Mouse (Mus musculus): ENCODE data around the gene Pde4d. TPM values are rescaled to one million over a fixed set of nuclear protein-coding genes. Genes with fewer than 3 reads are reported as not detected.

The Pde4d gene
- total RNA-seq, 2 experiments from 2014 or later = 103 to 116 TPM

DNA sequence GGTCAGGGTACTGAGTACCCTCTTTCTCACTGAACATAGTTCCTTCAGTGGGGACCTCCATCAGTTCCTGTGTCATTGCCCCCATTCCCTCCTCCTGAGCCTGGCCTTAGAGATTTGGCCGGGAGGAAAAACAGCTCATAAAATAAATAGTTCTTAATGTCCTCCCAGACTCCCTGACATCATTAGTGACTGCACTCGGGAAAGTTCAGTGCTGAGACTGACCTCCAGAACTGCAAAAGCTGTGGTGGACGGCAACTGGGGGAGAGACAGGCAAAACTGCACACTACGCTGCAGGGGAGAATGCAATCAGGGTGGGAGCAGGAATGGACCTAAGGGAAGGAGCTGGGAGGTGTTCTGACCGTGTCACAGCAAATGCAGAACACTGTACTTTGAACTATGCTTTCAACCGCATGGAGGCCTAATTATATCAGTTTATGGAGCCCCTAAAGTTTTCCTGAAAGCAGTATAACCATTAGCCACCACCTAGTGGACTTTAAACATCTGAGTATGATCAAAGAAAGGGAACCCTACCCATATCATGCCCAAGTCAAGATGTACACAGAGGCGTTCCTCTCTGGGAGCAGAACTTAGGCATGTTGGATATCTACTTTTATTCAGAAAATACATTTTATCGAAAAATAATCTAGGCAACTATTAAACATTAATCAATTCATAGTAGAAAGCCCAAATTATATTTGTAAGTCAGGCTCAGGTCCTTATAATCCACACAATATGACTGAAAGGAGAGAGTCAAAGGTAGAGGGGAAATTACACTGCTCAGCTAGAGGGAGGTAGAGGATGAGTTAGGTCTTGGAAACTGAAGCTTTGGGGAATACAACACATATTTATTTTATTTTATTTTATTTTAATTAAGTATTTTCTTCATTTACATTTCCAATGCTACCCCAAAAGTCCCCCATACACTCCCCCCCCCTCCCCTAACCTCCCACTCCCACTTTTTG lies 618.8 kb downstream of the Pde4d start:
- intact Hi-C loops (cut with DNase I) = no loop called here
- no peak for DNase-seq (ENCODE audit: low spot score in 2 of 2)

DNA sequence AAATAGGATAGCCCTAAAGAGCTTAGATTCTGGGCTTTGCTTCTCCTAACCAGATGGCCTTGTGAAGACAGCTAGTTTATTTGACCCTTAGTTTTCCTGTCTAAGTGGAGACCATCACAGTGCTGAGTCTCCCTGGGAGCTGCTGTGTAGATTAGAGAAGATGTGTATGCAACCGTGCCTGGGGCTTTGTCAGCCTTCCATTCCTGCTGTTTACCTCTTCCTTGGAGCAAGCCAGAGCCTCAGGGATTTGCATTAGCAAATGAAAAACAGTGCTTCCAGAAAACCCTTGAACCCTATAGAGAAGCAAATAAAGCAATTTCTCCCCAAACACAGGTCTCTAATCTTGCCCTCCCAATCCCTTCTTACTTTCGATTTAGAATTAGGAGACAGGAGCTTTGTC lies 623.6 kb downstream of the Pde4d start:
- intact Hi-C loops (cut with DNase I) = no loop called here
- DNase-seq (ENCODE audit: low spot score in 2 of 2) = no peak

DNA sequence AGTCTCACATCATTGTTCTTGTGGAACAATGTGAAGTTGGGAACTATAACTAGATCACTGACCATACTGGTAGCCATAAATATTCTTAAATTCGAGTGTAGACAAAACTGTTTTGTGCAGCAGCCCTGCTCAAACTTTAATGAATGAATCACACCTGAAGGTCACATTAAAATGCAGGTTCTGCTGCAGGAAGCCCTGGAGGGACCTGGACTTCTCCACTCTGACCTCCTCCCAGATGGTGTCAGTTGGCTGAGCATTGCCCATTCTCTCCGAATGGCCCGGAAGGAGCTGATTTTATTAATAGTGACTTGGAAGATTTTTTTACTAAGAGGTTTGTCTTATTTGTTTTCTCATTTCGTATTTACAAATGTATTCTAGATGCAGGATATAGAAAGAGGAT lies 624.3 kb downstream of the Pde4d start:
- no peak for DNase-seq (ENCODE audit: low spot score in 2 of 2)
- intact Hi-C loops (cut with DNase I) = no loop called here

GRCm38 (mm10) chr13:109092654-109093053 lies 642.9 kb downstream of the Pde4d start:
- intact Hi-C loops (cut with DNase I) = no loop called here
- DNase-seq (ENCODE audit: low spot score in 2 of 2) = no peak

- intact Hi-C loops (cut with DNase I) = no loop called here
- DNase-seq (ENCODE audit: low spot score in 2 of 2) = no peak
Observed at GRCm38 (mm10) chr13:109096654-109097053, 646.9 kb downstream of the Pde4d start.

GRCm38 (mm10) chr13:109116004-109116341 lies 666.2 kb downstream of the Pde4d start:
- intact Hi-C loops (cut with DNase I) = loop anchor here (5.0 kb wide), 2 partner anchors 69 to 76 kb away; no protein-coding TSS in a partner anchor
- DNase-seq (ENCODE audit: low spot score in 2 of 2) = no peak

GRCm38 (mm10) chr13:109116342-109117201 lies 666.8 kb downstream of the Pde4d start:
- DNase-seq (ENCODE audit: low spot score in 2 of 2) = peak; percentile 27 to 60
- intact Hi-C loops (cut with DNase I) = loop anchor here (5.0 kb wide), 2 partner anchors 69 to 76 kb away; no protein-coding TSS in a partner anchor

DNA sequence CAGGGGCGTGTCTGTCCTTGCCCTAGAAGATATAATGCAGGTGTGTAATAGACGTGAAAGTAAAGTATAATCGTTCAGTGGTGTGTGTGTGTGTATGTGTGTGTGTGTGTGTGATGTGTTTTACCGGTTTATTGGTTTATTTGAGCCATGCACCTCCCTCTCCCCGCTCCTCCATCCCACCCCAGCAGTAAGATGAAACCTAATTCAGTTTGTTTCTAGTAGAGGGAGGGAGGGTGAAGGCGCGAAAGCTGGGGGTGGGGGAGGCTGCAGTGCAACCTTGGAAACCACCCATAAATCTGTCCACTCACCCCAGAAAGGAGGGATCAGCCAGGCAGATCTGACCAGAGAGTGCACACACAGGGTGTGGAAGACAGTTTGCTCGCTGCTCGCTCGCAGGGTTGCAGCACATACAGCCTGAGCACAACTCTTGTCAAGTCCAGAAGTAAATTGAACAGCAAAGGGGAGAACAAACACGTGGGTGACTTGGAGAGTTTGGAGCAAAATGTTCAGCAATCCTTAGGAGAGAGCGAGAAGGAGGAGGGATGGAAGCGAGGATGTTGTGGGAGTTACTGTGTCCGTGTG lies 667.6 kb downstream of the Pde4d start:
- intact Hi-C loops (cut with DNase I) = loop anchor here (5.0 kb wide), 2 partner anchors 70 to 75 kb away; no protein-coding TSS in a partner anchor
- peak; percentile 27 to 39 for DNase-seq (ENCODE audit: low spot score in 2 of 2)

- no peak for DNase-seq (ENCODE audit: low spot score in 2 of 2)
- intact Hi-C loops (cut with DNase I) = loop anchor here (5.0 kb wide), 2 partner anchors 71 to 74 kb away; no protein-coding TSS in a partner anchor
Observed at GRCm38 (mm10) chr13:109118296-109118800, 668.6 kb downstream of the Pde4d start.

DNA sequence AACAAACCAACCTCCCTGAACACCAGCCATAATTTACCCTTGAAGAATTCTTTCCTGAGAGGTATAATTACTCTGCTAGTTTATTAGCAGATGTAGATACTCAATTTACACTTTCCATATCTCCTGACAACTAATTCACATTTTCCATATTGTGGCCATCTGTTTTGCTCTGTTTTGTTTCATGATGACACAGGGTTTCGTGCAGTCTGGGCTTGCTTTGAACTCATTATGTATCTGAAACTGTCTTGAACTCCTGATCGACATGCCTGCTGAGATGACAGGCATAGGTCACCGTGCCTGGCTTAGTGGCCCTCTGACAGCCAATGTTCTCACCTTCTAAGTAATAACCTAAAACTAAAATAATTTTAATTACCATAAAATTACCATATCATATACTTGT lies 672.1 kb downstream of the Pde4d start:
- intact Hi-C loops (cut with DNase I) = no loop called here
- no peak for DNase-seq (ENCODE audit: low spot score in 2 of 2)

DNA sequence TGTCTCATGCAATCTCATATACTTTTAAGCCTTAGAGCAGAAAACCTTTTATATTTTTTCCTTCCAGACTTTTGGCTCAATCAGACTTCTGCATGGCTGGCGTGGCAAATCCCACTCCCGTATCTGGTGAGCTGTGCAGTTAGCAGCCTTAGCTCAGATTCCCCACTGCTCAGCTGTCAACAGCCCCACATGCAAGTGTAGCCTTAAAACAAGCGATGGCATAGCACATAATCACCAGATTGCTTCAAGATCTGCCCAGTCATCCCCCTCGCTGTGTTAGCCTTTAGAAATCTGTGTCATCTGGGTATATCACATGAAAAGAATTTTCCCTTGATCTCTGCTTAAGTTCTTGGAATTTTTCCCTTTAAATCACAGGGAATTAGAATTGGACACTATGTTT lies 686.7 kb downstream of the Pde4d start:
- no peak for DNase-seq (ENCODE audit: low spot score in 2 of 2)
- intact Hi-C loops (cut with DNase I) = no loop called here

- intact Hi-C loops (cut with DNase I) = no loop called here
- DNase-seq (ENCODE audit: low spot score in 2 of 2) = no peak
Observed at GRCm38 (mm10) chr13:109158703-109159102, 709.0 kb downstream of the Pde4d start.

DNA sequence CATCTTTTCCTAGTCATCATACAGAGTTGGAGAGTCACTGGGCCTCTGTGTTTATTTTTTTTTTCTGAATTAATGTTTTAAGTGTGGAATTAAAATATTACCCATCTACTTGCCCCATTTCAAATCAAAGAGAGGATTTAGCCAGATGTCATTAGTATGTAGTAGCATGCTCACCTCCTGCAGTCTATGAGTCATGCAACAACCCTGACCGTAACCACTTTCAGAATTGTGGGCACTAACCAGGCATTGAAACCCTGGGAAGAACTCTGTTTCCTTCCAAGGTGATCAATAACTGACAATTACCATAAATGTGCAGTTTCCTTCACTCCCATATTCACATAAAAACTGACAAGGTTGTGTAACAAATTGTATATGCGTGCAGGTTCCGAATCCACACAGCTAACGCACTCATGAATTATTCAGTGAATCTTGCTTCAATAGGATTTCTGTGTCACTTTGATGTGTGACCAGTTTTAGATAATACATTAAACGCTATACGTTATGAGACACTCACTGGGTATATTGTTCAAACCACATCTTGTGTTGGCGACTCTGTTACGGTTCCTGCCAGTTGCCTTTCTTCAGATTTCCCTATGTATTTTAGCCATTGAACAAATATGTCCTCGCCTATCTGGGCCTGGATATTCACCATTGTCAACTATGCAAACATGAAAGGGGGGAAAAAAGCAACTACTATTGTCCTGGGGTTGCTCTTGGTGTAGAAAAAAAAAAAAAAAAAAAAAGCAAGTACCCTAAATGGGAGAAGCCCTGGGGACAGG lies 719.0 kb downstream of the Pde4d start:
- DNase-seq (ENCODE audit: low spot score in 2 of 2) = no peak
- intact Hi-C loops (cut with DNase I) = no loop called here

GRCm38 (mm10) chr13:109169335-109169606 lies 719.5 kb downstream of the Pde4d start:
- intact Hi-C loops (cut with DNase I) = no loop called here
- DNase-seq (ENCODE audit: low spot score in 2 of 2) = no peak

GRCm38 (mm10) chr13:109171688-109172087 lies 721.9 kb downstream of the Pde4d start:
- DNase-seq (ENCODE audit: low spot score in 2 of 2) = peak in 1 of 2 experiments; percentile 9
- intact Hi-C loops (cut with DNase I) = no loop called here

DNA sequence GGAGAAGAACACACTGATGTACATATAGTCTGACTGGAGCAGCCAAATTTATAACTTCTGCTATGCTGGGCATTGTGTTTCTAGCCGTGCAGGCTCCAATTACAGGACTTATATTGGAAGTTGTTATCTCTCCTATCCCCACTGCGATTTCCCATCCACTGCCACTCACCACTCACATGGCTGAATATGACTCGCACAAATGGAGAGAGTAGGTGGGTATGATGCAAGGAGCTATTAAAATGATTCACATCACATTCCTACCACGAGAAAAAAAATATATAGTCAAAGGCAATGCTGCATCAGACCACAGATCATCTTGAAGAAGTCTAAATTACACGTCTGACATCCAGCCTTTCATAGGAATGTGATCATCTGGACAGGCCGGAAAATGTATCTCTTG lies 725.5 kb downstream of the Pde4d start:
- peak in 1 of 2 experiments; percentile 10 for DNase-seq (ENCODE audit: low spot score in 2 of 2)

DNA sequence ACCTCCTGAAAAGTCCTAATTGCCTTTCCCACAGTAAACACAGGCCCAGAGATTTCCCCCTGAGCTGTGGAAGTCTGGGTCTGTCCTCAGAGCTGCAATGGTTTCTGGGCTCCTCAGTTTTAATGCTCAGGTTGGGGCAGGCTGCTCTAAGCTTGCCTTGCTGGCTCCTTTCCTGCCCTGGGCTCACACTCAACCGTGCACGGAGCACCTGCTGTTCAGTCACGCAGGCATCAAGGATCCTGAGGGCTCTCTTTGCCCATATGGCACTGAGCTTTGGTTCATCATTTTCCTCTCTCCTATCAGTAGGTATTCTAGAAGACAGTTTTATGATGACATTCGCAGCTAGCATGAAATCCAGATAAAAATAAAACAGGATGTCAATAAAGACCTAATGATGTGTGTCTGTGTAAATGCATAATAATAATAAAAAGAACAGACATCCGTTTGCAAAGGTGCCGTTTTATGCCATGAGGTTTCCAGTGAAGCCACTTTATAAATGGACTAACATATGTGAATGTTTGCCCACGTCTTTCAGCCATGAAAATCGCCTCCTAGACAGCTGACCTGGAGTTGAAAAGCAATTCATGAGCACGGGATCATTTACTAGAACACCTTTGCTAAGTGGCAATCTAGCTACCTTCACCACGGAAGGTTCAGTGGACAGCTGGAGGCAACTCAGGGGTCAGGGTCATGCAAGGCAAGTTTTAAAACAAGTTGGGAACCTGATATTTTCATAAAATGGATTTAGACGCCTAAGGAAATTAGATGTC lies 726.3 kb downstream of the Pde4d start:
- intact Hi-C loops (cut with DNase I) = no loop called here
- no peak for DNase-seq (ENCODE audit: low spot score in 2 of 2)

More for the DNA sequence above, 725.5 kb downstream of the Pde4d start:
- intact Hi-C loops (cut with DNase I) = no loop called here

- DNase-seq (ENCODE audit: low spot score in 2 of 2) = no peak
- intact Hi-C loops (cut with DNase I) = no loop called here
Observed at GRCm38 (mm10) chr13:109181363-109181762, 731.6 kb downstream of the Pde4d start.
